Mouse (Mus musculus): ENCODE measurements around the gene Zdhhc1. TPM values are rescaled to one million over a fixed set of nuclear protein-coding genes. Genes with fewer than 3 reads are reported as not detected.

The Zdhhc1 gene
- total RNA-seq, 2 experiments from 2014 or later, result 2.7 to 4.8 TPM

GRCm38 (mm10) chr8:105481013-105481412 lies 15.7 kb downstream of the Zdhhc1 start:
- ATAC-seq (replicated peaks; ENCODE audit: poor library complexity), result no peak

GRCm38 (mm10) chr8:105477792-105478191 lies 18.9 kb downstream of the Zdhhc1 start:
- no peak for ATAC-seq (replicated peaks; ENCODE audit: poor library complexity)

- peak; percentile 74 for ATAC-seq (replicated peaks; ENCODE audit: poor library complexity)
These were observed 19.9 kb downstream of the Zdhhc1 start for GRCm38 (mm10) chr8:105476628-105477413.

- no peak for ATAC-seq (replicated peaks; ENCODE audit: poor library complexity)
These were observed 20.5 kb downstream of the Zdhhc1 start for GRCm38 (mm10) chr8:105476161-105476560.

- ATAC-seq (replicated peaks; ENCODE audit: poor library complexity), result no peak
These were observed 21.0 kb downstream of the Zdhhc1 start for GRCm38 (mm10) chr8:105475742-105476141.

- ATAC-seq (replicated peaks; ENCODE audit: poor library complexity), result no peak
These were observed 21.4 kb downstream of the Zdhhc1 start for GRCm38 (mm10) chr8:105475254-105475653.

- 0 out of 2 replicates have a peak, but pooled peaks have one; percentile 4 for ATAC-seq (replicated peaks; ENCODE audit: poor library complexity)
These were observed 22.0 kb downstream of the Zdhhc1 start for GRCm38 (mm10) chr8:105474680-105475079.

GRCm38 (mm10) chr8:105473816-105474606 lies 22.7 kb downstream of the Zdhhc1 start:
- no peak for ATAC-seq (replicated peaks; ENCODE audit: poor library complexity)

GRCm38 (mm10) chr8:105472983-105473382 lies 23.7 kb downstream of the Zdhhc1 start:
- ATAC-seq (replicated peaks; ENCODE audit: poor library complexity), result no peak; the same call in 1 of the 2 replicates

- no peak for ATAC-seq (replicated peaks; ENCODE audit: poor library complexity)
These were observed 24.2 kb downstream of the Zdhhc1 start for GRCm38 (mm10) chr8:105472414-105472932.

- ATAC-seq (replicated peaks; ENCODE audit: poor library complexity), result peak; percentile 82
These were observed 25.2 kb downstream of the Zdhhc1 start, which contains the start of gene Tppp3 for GRCm38 (mm10) chr8:105471314-105472015. Gene Tppp3 (minus strand): TSS chr8:105471526.

GRCm38 (mm10) chr8:105470681-105471313 lies 25.9 kb downstream of the Zdhhc1 start:
- ATAC-seq (replicated peaks; ENCODE audit: poor library complexity), result peak; percentile 4; the same call in 1 of the 2 replicates

GRCm38 (mm10) chr8:105470262-105470661 lies 26.4 kb downstream of the Zdhhc1 start:
- ATAC-seq (replicated peaks; ENCODE audit: poor library complexity), result no peak

GRCm38 (mm10) chr8:105469816-105470215 lies 26.9 kb downstream of the Zdhhc1 start:
- ATAC-seq (replicated peaks; ENCODE audit: poor library complexity), result no peak

GRCm38 (mm10) chr8:105469041-105469695 lies 27.5 kb downstream of the Zdhhc1 start:
- ATAC-seq (replicated peaks; ENCODE audit: poor library complexity), result peak; percentile 15

- no peak for ATAC-seq (replicated peaks; ENCODE audit: poor library complexity)
These were observed 28.5 kb downstream of the Zdhhc1 start for GRCm38 (mm10) chr8:105468002-105468720.

- ATAC-seq (replicated peaks; ENCODE audit: poor library complexity), result no peak
These were observed 29.2 kb downstream of the Zdhhc1 start for GRCm38 (mm10) chr8:105467396-105467985.

- no peak for ATAC-seq (replicated peaks; ENCODE audit: poor library complexity)
These were observed 29.9 kb downstream of the Zdhhc1 start for GRCm38 (mm10) chr8:105466700-105467291.
